Mouse (Mus musculus) C2C12 (cell line): ENCODE results near the gene Inhbe.
"Not testable (repeated sequence)": the region's sequence is repeated elsewhere in the genome, so short reads cannot be mapped to it uniquely, and the experiment has no call there.

Source experiments
- CTCF ChIP-seq: IDR thresholded peaks from one replicate; pipeline ENCODE4 v1.5.1; 2011; ENCODE audit not compliant: control insufficient read depth, insufficient read depth, insufficient read length
- MAX ChIP-seq: IDR thresholded peaks from one replicate; pipeline ENCODE4 v1.6.1; 2011; ENCODE audit warnings: mild to moderate bottlenecking, control low read depth
- MYOG ChIP-seq: IDR thresholded peaks from one replicate; pipeline ENCODE4 v1.6.1; 2011; ENCODE audit not compliant: control insufficient read depth, insufficient read length; ENCODE audit errors: extremely low read depth
- USF1 ChIP-seq: IDR thresholded peaks from one replicate; pipeline ENCODE4 v1.6.1; 2011; ENCODE audit warnings: low read depth, mild to moderate bottlenecking, control low read depth, moderate library complexity

GRCm38 (mm10) chr10:127309167-127309566, 45.0 kb downstream of the Inhbe start:
- not testable (repeated sequence) for TF ChIP-seq MAX, CTCF, MYOG, USF1
